Mouse (Mus musculus) heart, adult 8-10 months (tissue): ENCODE data around the gene C9orf72. TPM values are rescaled to one million over a fixed set of nuclear protein-coding genes. Genes with fewer than 3 reads are reported as not detected.
"Not testable (repeated sequence)": the region's sequence is repeated elsewhere in the genome, so short reads cannot be mapped to it uniquely, and the experiment has no call there.

ENCODE experiments used
- DNase-seq: peaks from one replicate; pipeline ENCODE4 v3.0.0; 2022; ENCODE audit warnings: low spot score
- total RNA-seq, 4 experiments: library from RNA; stranded (reverse); gene quantifications; 2 replicates each; pipeline ENCODE4 v1.2.4; 2022

The C9orf72 gene
- total RNA-seq = 10 to 100 TPM; 19.1 to 24.9 (median 21.8) TPM

GRCm38 (mm10) chr4:35225734-35226495, at the start of gene C9orf72:
Gene C9orf72 (minus strand): TSS chr4:35226175.
- DNase-seq = peak; percentile 97

DNA sequence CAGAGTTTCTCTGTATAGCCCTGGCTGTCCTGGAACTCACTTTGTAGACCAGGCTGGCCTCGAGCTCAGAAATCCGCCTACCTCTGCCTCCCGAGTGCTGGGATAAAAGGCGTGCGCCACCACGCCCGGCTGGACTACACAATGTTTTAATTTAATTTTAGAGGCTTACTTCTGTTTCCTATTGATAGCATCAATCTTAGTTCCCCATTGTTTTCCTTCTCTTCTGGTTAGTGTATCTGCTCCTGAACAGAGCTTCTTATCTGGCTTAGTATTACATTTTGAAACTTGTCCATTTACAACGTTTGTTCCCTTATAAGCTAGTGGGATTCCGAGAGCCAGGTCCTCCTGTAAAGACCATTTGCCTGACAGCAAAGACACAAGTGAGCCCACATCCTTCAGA, 33.0 kb upstream of the C9orf72 start:
- no peak for DNase-seq

DNA sequence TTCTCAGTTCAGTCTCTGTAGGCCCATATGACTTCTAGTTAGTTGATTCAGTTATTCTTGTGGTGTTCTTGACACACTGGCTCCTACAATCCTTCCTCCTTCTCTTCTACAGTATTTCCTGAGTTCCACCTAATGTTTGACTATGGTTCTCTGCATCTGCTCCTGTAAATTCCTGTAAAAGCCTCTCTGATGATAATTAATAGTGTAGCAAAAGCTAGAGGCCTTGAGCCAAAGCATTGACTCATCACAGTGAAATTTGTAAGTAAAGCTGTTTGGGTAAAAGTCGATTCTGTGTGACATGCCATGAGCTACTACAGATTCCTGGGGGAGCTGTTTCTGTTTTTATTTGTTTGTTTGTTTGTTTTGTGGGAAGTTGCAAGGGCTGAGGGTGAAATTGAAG, 18.0 kb upstream of the C9orf72 start:
- no peak for DNase-seq

DNA sequence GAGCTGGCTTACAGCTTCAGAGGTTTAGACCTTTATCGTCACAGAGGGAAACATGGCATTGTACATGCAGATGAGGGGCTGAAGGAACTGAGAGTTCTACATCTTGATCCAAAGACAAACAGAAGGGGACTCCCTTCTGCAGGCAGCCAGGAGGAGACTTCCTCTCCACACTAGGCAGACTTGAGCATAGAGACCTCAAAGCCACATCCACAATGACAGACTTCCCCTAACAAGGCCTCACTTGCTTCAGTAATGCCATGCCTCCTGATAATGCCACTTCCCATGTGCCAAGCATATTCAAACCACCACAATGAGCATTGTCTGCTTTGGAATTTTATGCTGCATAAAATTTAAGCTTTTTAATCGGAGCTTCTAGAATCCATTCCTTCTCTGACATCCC, 15.8 kb upstream of the C9orf72 start:
- no peak for DNase-seq

- DNase-seq = no peak
These were observed 12.7 kb upstream of the C9orf72 start for GRCm38 (mm10) chr4:35238696-35239095.

DNA sequence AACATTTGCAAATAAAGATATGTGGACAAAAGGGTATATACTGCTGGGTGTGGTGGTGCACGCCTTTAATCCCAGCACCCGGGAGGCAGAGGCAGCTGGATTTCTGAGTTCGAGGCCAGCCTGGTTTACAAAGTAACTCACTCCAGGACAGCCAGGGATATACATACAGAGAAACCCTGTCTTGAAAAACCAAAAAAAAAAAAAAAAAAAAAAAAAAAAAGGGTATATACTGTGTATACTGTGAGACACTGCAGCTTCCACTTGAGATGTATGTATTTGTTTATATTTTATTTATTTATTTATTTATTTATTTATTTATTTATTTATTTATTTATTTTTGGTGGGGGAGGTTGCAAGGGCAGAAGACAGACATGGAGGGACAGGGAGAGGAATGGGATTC, 12.3 kb upstream of the C9orf72 start:
- DNase-seq = not testable (repeated sequence)

GRCm38 (mm10) chr4:35236313-35236712, 10.3 kb upstream of the C9orf72 start:
- DNase-seq = no peak

GRCm38 (mm10) chr4:35228260-35228659, 2.3 kb upstream of the C9orf72 start:
- no peak for DNase-seq

DNA sequence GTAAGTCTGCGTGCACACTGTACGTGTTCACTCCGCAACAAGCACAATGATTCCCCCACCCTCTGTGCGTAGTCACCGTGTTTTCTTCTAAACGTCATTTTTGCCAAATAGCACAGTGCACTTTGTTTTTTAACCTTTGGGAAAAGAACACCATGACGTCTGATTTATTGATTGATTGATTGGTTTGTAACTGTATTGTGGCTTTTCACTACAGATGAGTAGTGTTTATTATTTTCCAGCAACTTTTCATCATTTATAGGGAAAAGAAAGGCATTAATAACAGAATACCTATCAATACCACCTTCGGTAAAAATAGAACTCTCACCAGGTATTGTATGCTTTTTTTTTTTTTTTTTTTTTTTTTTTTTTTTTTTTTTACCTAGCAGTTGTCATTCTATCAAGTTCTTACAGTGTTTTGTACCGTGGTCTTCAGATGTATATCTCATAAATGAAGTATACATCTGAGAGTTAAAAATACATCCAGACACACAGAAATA, 569 bp upstream of the C9orf72 start:
- DNase-seq = no peak

GRCm38 (mm10) chr4:35225141-35225733, 738 bp downstream of the C9orf72 start:
- DNase-seq = peak; percentile 26

GRCm38 (mm10) chr4:35224101-35224500, 1.9 kb downstream of the C9orf72 start:
- DNase-seq = no peak

GRCm38 (mm10) chr4:35223376-35223988, 2.5 kb downstream of the C9orf72 start:
- no peak for DNase-seq

GRCm38 (mm10) chr4:35221903-35222302, 4.1 kb downstream of the C9orf72 start:
- DNase-seq = no peak

GRCm38 (mm10) chr4:35221131-35221530, 4.8 kb downstream of the C9orf72 start:
- no peak for DNase-seq

DNA sequence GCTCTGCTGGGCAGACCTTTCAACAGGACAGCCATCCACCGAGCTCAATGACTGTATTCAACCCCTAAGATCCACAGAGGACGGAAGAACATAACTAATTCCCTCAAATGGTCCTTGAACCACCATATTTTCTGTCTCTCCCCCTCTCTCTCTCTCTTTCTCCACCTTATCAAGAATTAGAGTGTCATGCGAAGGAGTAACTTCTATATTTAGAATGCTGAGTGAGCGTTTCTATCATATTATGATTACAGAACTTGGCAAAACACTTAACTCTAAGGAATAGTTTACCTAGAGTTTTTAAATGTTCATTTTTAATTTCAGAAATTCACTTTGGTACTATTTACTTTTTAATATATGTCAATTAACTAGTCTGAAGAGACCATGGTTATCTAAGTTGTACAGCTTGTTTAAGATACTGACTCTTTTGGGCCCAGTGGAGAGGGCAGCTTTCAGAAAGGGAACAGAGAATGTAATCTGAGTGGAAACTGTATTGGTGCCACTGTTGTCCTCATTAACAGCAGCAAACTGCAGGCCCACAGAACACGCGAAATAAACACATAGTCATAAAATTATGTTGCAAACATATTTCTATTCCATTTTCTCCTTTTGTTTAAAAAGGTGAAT, 5.8 kb downstream of the C9orf72 start:
- DNase-seq = no peak

- no peak for DNase-seq
These were observed 21.3 kb downstream of the C9orf72 start for GRCm38 (mm10) chr4:35204659-35205058.

GRCm38 (mm10) chr4:35203724-35204123, 22.3 kb downstream of the C9orf72 start:
- no peak for DNase-seq

- DNase-seq = no peak
These were observed 24.3 kb downstream of the C9orf72 start for GRCm38 (mm10) chr4:35201700-35202099.

DNA sequence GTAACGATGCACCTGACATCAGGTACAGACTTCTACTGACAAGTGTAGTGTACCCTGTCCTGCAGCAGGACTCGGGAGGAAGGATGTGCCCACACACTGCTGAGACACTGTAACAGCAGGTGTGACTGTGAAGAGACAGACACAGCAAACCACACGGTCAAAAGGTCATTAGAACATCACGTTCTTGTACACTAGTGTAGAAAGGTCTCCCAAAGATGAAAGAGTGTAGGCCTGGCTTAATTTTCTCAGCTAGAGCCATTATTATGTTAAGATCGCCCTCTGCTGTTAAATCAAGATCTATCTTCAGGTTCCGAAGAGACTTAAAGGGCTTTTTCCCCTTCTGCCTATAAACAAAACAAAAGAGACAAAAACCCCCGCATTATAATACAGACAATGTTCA, 33.2 kb downstream of the C9orf72 start:
- peak; percentile 11 for DNase-seq

GRCm38 (mm10) chr4:35189794-35190193, 36.2 kb downstream of the C9orf72 start:
- no peak for DNase-seq

GRCm38 (mm10) chr4:35187617-35188326, 38.2 kb downstream of the C9orf72 start:
- no peak for DNase-seq
